Mouse (Mus musculus): Measurements from ENCODE around the gene Cptp. TPM values are rescaled to one million over a fixed set of nuclear protein-coding genes. Genes with fewer than 3 reads are reported as not detected.

The Cptp gene
- total and polyA plus RNA-seq, 3 experiments = 14.0 to 22.6 TPM; not detected in 1

DNA sequence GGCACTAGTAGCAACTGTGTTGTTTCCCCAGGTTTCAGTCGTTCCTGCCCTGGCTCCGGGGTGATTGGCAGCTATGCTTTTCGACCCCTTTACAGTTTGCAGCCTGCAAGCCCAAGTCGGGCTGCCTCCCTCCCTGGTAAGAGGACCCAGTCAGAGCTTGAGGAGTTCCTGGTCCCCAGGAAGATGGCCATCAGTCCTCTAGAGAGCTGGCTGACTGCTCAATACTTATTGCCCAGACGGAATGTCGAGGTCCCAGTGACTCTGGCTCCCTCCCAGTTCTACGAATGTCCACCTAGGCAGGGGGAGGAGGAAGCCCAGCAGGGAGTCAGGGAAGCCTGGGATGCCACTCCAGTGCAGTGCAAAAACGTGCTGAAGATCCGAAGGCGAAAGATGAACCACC lies 36.9 kb downstream of the Cptp start:
- peak overlapping the region; percentile 69 to 90 for H3K4me3 ChIP-seq (ENCODE audit: control insufficient read depth in 1 of 2, insufficient read depth in 1 of 2, low read depth in 2 of 2, low read length in 2 of 2)
- H3K9ac ChIP-seq (ENCODE audit: control insufficient read depth, low read depth, low read length, poor library complexity, severe bottlenecking) = peak overlapping the region; percentile 88
- TF ChIP-seq GABPA (IDR thresholded peaks at IDR 0.05; ENCODE audit: low read depth, low read length) (no peak), POLR2A (IDR thresholded peaks at IDR 0.05; ENCODE audit: control insufficient read depth in 1 of 2, insufficient read depth in 1 of 2, low read depth in 1 of 2, low read length in 2 of 2, poor library complexity in 1 of 2) (0 out of 4 replicates have a peak, but pooled peaks of 1 of the 2 experiments have one; percentile 4)
- H3K27me3 ChIP-seq (ENCODE audit: control insufficient read depth in 1 of 2, insufficient read depth in 2 of 2, low read length in 2 of 2) = no peaks in the 10 kb centered on the region
- H3K9me3 ChIP-seq (replicated peaks; ENCODE audit: insufficient read depth, low read length) = no peaks in the 10 kb centered on the region
- H3K36me3 ChIP-seq (ENCODE audit: control insufficient read depth in 1 of 2, insufficient read depth in 2 of 2, low read length in 2 of 2) = peaks cover 0 to 7% of the 10 kb centered on the region in 2 experiments; a peak in 2 of 4 replicates
- peaks cover 15% of the 10 kb centered on the region for H3K79me2 ChIP-seq (ENCODE audit: control insufficient read depth, insufficient read depth, low read length, poor library complexity)
- DNase-seq (ENCODE audit: low read depth, low spot score) = no peak
- peaks cover 0 to 10% of the 10 kb centered on the region in 2 experiments; a peak in 1 of 4 replicates for H3K4me1 ChIP-seq (ENCODE audit: control insufficient read depth in 1 of 2, insufficient read depth in 2 of 2, low read length in 2 of 2)
- no peak overlapping the region for H3K27ac ChIP-seq (ENCODE audit: control insufficient read depth, low read depth, low read length)

DNA sequence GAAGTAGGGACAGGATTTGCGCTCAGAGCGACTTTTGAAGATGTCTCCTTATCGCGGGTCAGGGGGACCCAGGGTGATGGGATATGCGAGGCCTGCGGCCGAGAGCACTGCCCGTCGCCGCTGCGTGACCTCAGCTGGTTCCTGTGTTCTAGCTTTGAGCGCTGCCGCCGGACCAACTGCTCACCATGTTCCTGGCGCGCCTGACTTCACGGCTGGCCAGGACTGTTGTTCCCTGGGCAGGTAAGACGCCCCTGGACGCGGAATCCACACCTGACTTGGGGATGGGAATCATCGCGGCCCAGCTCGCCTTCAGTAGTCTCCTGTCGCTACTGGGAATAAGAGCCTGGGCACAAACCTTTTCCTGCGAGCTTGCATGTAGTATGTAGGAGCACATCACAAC lies 37.4 kb downstream of the Cptp start:
- DNase-seq (ENCODE audit: low read depth, low spot score) = no peak
- Histone ChIP-seq H3K9ac (ENCODE audit: control insufficient read depth, low read depth, low read length, poor library complexity, severe bottlenecking) (peak overlapping the region; percentile 88), H3K4me1 (ENCODE audit: control insufficient read depth in 1 of 2, insufficient read depth in 2 of 2, low read length in 2 of 2) (peaks cover 0 to 10% of the 10 kb centered on the region in 2 experiments; a peak in 1 of 4 replicates), H3K79me2 (ENCODE audit: control insufficient read depth, insufficient read depth, low read length, poor library complexity) (peaks cover 15% of the 10 kb centered on the region), H3K36me3 (ENCODE audit: control insufficient read depth in 1 of 2, insufficient read depth in 2 of 2, low read length in 2 of 2) (peaks cover 0 to 7% of the 10 kb centered on the region in 2 experiments; a peak in 2 of 4 replicates), H3K27ac (ENCODE audit: control insufficient read depth, low read depth, low read length) (peak overlapping the region; percentile 71), H3K27me3 (ENCODE audit: control insufficient read depth in 1 of 2, insufficient read depth in 2 of 2, low read length in 2 of 2) (no peaks in the 10 kb centered on the region), H3K9me3 (replicated peaks; ENCODE audit: insufficient read depth, low read length) (no peaks in the 10 kb centered on the region), H3K4me3 (ENCODE audit: control insufficient read depth in 1 of 2, insufficient read depth in 1 of 2, low read depth in 2 of 2, low read length in 2 of 2) (peak overlapping the region; percentile 69 to 90)
- TF ChIP-seq CHD1 (IDR thresholded peaks at IDR 0.05; ENCODE audit: low read depth, low read length) (no peak), ZC3H11A (IDR thresholded peaks at IDR 0.05; ENCODE audit: low read depth, low read length) (no peak), MAX (IDR thresholded peaks at IDR 0.05; ENCODE audit: low read length) (no peak), E2F4 (IDR thresholded peaks at IDR 0.05; ENCODE audit: borderline replicate concordance, low read depth, low read length) (no peak), JUND (IDR thresholded peaks at IDR 0.05; ENCODE audit: low read depth, low read length) (no peak), TAL1 (IDR thresholded peaks at IDR 0.05; ENCODE audit: low read length) (no peak), USF2 (IDR thresholded peaks at IDR 0.05; ENCODE audit: borderline replicate concordance in 1 of 2, insufficient read depth in 1 of 2, low read depth in 1 of 2, low read length in 2 of 2) (no peak), POLR2AphosphoS2 (IDR thresholded peaks at IDR 0.05; ENCODE audit: low read length) (no peak), ETS1 (IDR thresholded peaks at IDR 0.05; ENCODE audit: low read depth, low read length) (no peak), CTCF (IDR thresholded peaks at IDR 0.05 in 2 of 3, conservative IDR thresholded peaks at IDR 0.05 in 1 of 3; ENCODE audit: control insufficient read depth in 1 of 3, insufficient read depth in 1 of 3, low read depth in 2 of 3, low read length in 3 of 3, poor library complexity in 1 of 3, severe bottlenecking in 1 of 3) (no peak), BHLHE40 (IDR thresholded peaks at IDR 0.05; ENCODE audit: borderline replicate concordance, low read depth, low read length) (no peak), MEF2A (IDR thresholded peaks at IDR 0.05; ENCODE audit: extremely low read depth, insufficient replicate concordance, low read depth, low read length, poor library complexity, severe bottlenecking) (no peak), MYB (IDR thresholded peaks at IDR 0.05; ENCODE audit: low read depth, low read length) (no peak), ELF1 (IDR thresholded peaks at IDR 0.05; ENCODE audit: low read depth, low read length) (no peak), GATA1 (IDR thresholded peaks at IDR 0.05; ENCODE audit: low read depth, low read length) (no peak), HCFC1 (IDR thresholded peaks at IDR 0.05; ENCODE audit: low read depth, low read length) (no peak), POLR2AphosphoS5 (IDR thresholded peaks at IDR 0.05; ENCODE audit: borderline replicate concordance, low read depth, low read length) (no peak)
